Mouse (Mus musculus) retina, postnatal 1 day (tissue): Measurements from ENCODE around the gene Commd8.
"Not testable (repeated sequence)": the region's sequence is repeated elsewhere in the genome, so short reads cannot be mapped to it uniquely, and the experiment has no call there.

Experiments
- DNase-seq: peaks from one replicate; pipeline ENCODE4 v3.0.0-alpha.2; 2012

The Commd8 gene

DNA sequence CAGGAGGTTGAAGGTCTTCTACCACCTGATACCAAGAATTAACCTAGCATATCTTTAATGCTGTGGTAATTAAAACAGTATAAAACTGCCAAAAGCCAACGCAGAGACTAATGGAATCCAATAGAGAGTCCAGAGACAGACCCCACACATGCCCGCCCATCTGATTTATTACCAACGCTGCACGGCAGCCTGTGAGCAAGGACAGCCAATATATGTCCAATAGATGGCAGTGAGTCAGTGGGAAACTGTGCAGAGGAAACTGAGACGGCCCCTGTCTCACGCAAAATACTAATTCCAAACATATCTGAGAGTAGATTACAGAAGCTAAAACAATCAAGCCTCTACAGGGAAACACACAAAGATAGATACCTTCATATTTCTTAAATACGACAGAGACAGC, 3.6 kb downstream of the Commd8 start:
- DNase-seq = no peak

DNA sequence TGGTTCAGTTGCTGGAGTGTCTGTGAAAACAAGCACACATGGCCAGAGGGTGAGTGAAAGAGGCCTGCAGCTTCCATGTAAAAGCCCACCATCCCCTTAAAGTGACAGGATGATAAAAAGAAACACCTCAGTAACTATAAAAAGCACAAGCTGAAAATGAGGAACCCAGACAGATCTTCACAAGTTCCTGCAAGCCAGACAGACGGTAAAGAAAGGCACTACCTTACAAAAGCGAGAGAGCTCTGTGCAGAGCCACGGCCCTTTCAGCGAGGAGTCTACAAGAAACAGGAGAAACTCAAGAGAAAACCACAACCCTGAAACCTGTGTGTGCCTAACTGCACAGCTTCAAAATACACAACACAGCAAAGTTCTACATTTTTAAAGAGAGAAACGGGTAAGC, 5.1 kb downstream of the Commd8 start:
- DNase-seq = no peak

DNA sequence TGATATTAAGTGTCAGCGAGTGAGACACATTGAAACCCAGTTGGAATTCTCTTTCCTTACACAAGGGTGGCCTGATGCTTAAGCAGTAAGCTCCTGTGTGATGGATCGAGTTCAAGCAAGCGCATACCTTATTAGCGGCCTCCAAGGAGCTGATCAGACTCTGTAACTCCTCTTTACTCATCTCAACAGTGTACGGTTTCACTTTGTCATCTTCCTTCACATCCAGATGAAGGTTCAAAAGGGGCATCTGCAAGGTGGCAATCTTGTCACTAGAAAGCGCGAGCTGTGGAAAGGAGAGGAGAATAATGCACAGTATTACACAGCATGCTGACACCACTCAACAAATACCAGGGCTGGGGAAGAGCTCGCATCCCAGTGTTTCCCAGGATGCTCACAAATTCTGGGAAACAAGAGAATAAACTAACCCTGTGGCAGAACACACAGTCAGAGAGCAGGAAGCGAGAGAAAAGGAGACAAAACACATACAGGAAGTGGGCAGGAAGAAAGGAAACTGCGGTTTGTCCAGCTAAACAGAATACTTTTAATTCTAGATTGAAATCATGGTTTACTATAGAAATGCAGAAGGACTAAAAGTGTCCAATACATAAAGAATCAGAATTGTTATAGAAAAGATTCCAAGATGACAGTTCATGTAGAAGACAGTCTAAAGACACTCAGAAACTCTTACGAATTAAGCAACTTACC, 7.1 kb downstream of the Commd8 start:
- DNase-seq = no peak

DNA sequence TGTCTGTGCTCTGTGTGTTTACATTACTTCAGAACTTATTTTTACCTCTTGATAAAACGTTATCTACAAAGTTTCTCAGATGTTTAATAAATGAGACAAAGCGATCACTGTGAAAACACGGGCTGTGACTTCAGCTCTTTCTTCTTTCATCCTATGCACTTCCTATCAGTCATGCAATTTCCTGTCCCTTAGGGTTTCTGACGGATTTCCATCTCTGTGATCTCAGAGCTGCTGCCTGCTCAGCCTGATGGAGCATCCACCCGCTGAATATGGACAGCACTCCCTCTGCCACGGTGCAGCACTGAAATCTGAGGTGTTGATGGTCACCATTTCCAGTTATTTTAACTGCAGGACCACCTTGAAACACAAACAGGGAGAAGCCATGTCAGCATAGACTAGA, 8.5 kb downstream of the Commd8 start:
- no peak for DNase-seq

- DNase-seq = no peak
Observed at GRCm38 (mm10) chr5:72158667-72159066, 9.3 kb downstream of the Commd8 start.

DNA sequence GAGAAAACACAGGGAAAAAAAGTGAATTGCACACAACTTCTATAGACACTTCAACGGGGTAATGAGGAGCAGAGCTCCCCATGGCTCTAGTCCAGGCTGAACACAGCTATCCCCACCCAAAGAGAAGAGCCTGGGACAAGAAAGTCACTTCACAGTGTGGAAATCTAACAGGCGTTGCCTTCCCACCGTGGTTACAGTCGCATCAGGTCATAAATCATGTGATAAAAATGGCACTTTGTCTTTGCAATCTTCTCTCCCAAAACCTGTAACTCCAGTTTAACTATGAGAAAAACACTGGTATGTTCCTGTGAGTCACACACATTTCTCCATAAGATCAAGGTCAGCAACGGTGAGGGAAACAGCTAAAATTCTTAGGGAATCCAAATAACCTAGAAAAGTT, 11.4 kb downstream of the Commd8 start:
- no peak for DNase-seq

GRCm38 (mm10) chr5:72155686-72156085, 12.3 kb downstream of the Commd8 start:
- not testable (repeated sequence) for DNase-seq

GRCm38 (mm10) chr5:72150870-72151269, 17.1 kb downstream of the Commd8 start:
- no peak for DNase-seq

DNA sequence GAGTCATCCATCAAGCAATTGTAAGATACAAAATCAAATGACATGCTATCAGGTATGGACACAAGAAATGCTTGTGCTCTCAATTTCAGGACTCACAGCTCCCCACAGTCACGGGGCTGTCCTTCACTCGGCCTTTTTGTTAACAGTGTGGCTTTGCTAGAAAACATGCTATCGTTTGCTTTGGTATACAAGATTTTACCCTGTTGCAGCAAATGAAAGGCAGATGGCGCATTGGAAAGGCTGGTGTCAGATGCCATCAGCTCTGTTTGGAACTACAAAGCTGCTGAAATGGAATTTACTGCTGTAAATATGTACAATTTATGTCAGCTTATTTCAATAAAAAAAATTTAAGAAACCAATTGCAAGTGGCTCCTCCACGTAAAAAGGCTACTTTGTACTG, 19.3 kb downstream of the Commd8 start:
- no peak for DNase-seq

- no peak for DNase-seq
Observed at GRCm38 (mm10) chr5:72139619-72140018, 28.4 kb downstream of the Commd8 start.

GRCm38 (mm10) chr5:72138256-72138655, 29.7 kb downstream of the Commd8 start:
- DNase-seq = no peak

GRCm38 (mm10) chr5:72133906-72134305, 34.1 kb downstream of the Commd8 start:
- DNase-seq = no peak

DNA sequence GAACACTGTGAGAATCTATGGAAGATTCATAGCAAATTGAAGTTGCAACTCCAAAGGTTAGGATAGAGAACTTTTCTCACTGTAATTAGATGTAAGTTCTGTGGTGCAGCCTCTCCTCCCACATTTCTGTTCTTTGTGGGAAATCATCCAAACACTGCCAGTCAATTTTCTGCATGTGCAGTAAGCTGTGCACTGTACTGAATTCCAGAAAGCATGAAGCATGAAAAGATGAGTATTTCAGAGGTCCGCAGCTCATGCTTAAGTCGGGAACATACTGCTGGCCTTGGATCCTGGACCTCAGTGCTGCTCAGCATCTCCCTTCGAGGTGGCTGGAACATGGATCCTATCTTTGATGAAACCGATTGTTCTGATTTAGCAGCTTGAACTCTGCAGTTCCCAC, 41.3 kb downstream of the Commd8 start:
- DNase-seq = no peak

DNA sequence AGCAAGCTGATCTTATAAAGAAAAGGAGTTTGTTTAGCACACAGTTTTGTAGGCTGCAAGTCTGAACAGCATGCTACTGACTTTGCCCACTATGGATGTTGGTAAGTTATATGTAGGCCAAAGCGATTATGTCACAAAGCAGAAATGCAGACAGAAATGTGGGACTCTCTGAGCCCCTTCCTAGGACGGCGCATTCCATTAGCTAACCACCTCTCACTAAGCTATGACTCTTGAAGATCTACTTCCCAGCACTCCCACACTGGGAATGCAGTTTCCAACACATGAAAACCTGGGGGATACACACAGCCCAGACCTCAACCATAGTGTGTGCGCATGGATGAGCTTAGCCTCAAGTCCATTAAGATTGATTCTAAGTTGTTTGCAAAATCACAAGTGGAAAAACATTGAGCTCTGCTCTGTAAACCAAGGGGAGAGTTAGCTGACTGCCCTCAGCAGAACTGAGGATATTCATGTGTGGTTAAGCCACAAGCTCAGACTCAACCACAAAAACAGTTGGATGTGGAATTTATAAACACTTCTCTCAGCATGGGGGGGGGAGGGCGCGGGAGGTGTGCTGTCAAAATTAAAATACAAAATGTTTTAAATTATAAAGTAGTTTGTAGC, 45.5 kb downstream of the Commd8 start:
- no peak for DNase-seq
